Mouse (Mus musculus) heart, embryonic 11.5 days (tissue): ENCODE measurements around the gene Ndufb5. TPM values are rescaled to one million over a fixed set of nuclear protein-coding genes. Genes with fewer than 3 reads are reported as not detected.
"Not testable (repeated sequence)": the region's sequence is repeated elsewhere in the genome, so short reads cannot be mapped to it uniquely, and the experiment has no call there.

Experiments used
- ATAC-seq: fragments of 200-750 bp; cut with Nextera tagmentation; replicated peaks from 2 replicates; pipeline ENCODE4 v1.8.0; 2017; ENCODE audit warnings: moderate library complexity; ENCODE audit not compliant: insufficient number of reproducible peaks, low FRiP score, low TSS enrichment
- H3K27ac ChIP-seq: fragments of 300-500 bp; sonication (generic); 2 replicates; pipeline ENCODE4 v1.5.1; 2014; ENCODE audit warnings: mild to moderate bottlenecking, low read depth, low read length
- H3K27me3 ChIP-seq: fragments of 300-500 bp; sonication (generic); 2 replicates; pipeline ENCODE4 v1.6.1; 2014; ENCODE audit warnings: mild to moderate bottlenecking, low read length, mixed read lengths; ENCODE audit not compliant: control insufficient read depth, insufficient read depth
- H3K36me3 ChIP-seq: fragments of 300-500 bp; sonication (generic); 2 replicates; pipeline ENCODE4 v1.6.1; 2014; ENCODE audit warnings: mild to moderate bottlenecking, low read length, moderate library complexity, mixed read lengths; ENCODE audit not compliant: control insufficient read depth, insufficient read depth
- H3K4me1 ChIP-seq: fragments of 300-500 bp; sonication (generic); 2 replicates; pipeline ENCODE4 v1.6.1; 2014; ENCODE audit warnings: low read length; ENCODE audit not compliant: control insufficient read depth, insufficient read depth
- H3K4me2 ChIP-seq: fragments of 300-500 bp; sonication (generic); 2 replicates; pipeline ENCODE4 v1.6.1; 2014; ENCODE audit warnings: mild to moderate bottlenecking, moderate library complexity
- H3K4me3 ChIP-seq: fragments of 300-500 bp; sonication (generic); 2 replicates; pipeline ENCODE4 v1.5.1; 2014; ENCODE audit warnings: low read depth, low read length
- H3K9ac ChIP-seq: fragments of 300-500 bp; sonication (generic); 2 replicates; pipeline ENCODE4 v1.6.1; 2014; ENCODE audit warnings: mild to moderate bottlenecking, low read depth, low read length, moderate library complexity
- H3K9me3 ChIP-seq: fragments of 300-500 bp; sonication (generic); replicated peaks from 2 replicates; pipeline ENCODE4 v1.6.1; 2016; ENCODE audit warnings: low read length; ENCODE audit not compliant: control insufficient read depth
- WGBS: fragments of 180-500 bp; shearing (Covaris S2); extraction: QIAGEN DNeasy Blood & Tissue Kit; methylation state at CpG from one replicate; pipeline ENCODE4 v1.1.7; 2014; ENCODE audit not compliant: insufficient replicate concordance; 5-methylcytosine and 5-hydroxymethylcytosine counted together
- polyA plus RNA-seq: library from polyadenylated mRNA; unstranded; fragments of >200 nt; fragmentation: Nextera tagmentation; extraction: Ambion mirVana; gene quantifications from 2 replicates; pipeline ENCODE4 v1.2.1, GENCODE M21; 2014

Ndufb5 gene
- polyA plus RNA-seq, 1 experiment from 2014 or later, result 475 TPM

- no peak for ATAC-seq
- H3K4me2 ChIP-seq, result no peak overlapping the region
- H3K4me1 ChIP-seq, result no peaks in the 10 kb centered on the region
- H3K4me3 ChIP-seq, result no peak overlapping the region
- H3K27me3 ChIP-seq, result no peaks in the 10 kb centered on the region
- H3K36me3 ChIP-seq, result no peaks in the 10 kb centered on the region
- no peak overlapping the region for H3K9ac ChIP-seq
- H3K27ac ChIP-seq, result no peak overlapping the region
- no peaks in the 10 kb centered on the region for H3K9me3 ChIP-seq
- 84% methylated on average over 4 of the region's 4 CpGs for WGBS
Measured at GRCm38 (mm10) chr3:32695583-32695980, 41.2 kb upstream of the Ndufb5 start.

GRCm38 (mm10) chr3:32698228-32698863, 38.4 kb upstream of the Ndufb5 start:
- H3K36me3 ChIP-seq, result no peaks in the 10 kb centered on the region
- WGBS, result 37% methylated on average over 7 of the region's 7 CpGs
- H3K4me2 ChIP-seq, result no peak overlapping the region
- H3K9ac ChIP-seq, result 0 out of 2 replicates have a peak overlapping the region, but pooled peaks have one; percentile 43
- ATAC-seq, result no peak
- H3K4me3 ChIP-seq, result no peak overlapping the region
- no peaks in the 10 kb centered on the region for H3K4me1 ChIP-seq
- H3K9me3 ChIP-seq, result no peaks in the 10 kb centered on the region
- no peaks in the 10 kb centered on the region for H3K27me3 ChIP-seq
- no peak overlapping the region for H3K27ac ChIP-seq

DNA sequence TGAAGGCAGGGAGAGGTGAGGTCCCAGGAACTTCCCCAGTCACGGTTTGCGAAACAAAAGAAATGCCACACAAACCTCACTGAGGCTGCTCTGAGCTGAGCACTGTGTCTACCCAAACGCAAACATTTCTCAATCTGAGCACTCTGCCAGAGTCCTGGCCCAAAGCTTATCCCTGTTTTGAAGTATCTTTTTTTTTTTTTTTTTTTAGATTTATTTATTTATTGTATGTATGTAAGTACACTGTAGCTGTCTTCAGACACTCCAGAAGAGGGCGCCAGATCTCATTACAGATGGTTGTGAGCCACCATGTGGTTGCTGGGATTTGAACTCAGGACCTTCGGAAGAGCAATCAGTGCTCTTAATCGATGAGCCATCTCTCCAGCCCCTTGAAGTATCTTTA, 32.8 kb upstream of the Ndufb5 start:
- not testable (repeated sequence) for ATAC-seq

DNA sequence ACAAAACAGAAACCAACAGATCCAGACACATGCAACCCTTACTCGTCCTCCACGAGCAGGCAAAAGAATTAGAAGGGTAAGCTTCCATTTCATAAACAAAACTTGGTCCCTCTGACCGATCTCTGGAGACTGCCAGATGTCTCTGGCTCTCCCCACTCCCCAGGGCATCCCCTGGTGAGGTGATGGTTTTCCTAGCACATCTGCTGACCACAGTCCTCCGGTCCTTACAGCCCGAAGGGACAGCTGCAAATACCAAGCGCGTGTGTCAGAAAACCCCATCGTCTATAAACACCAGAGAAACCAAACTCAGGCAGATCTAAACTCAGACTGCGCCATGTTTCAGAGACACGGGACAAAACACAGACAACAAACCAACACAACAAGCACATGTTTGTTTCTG, 32.2 kb upstream of the Ndufb5 start:
- H3K27me3 ChIP-seq, H3K27ac ChIP-seq, H3K9me3 ChIP-seq, ATAC-seq, H3K9ac ChIP-seq, H3K4me1 ChIP-seq, H3K36me3 ChIP-seq, H3K4me2 ChIP-seq, H3K4me3 ChIP-seq: not testable (repeated sequence)
- WGBS, result 84% methylated on average over 10 of the region's 10 CpGs

More for the DNA sequence above, 32.8 kb upstream of the Ndufb5 start:
- not testable (repeated sequence) for H3K4me2 ChIP-seq, H3K27me3 ChIP-seq, H3K4me3 ChIP-seq, H3K27ac ChIP-seq, H3K36me3 ChIP-seq, H3K4me1 ChIP-seq, H3K9me3 ChIP-seq, H3K9ac ChIP-seq
- 84% methylated on average over 6 of the region's 6 CpGs for WGBS

GRCm38 (mm10) chr3:32705647-32706348, 31.0 kb upstream of the Ndufb5 start, which contains the start of gene Actl6a:
TSS of gene Actl6a (plus strand) at chr3:32706298.
- H3K4me3 ChIP-seq, H3K9me3 ChIP-seq, H3K27ac ChIP-seq, H3K9ac ChIP-seq, H3K4me1 ChIP-seq, H3K27me3 ChIP-seq, H3K36me3 ChIP-seq, H3K4me2 ChIP-seq, ATAC-seq: not testable (repeated sequence)
- WGBS, result 69% methylated on average over 9 of the region's 9 CpGs

- under 1% methylated on average over 4 of the region's 4 CpGs for WGBS
- Histone ChIP-seq H3K27ac (no peak overlapping the region), H3K36me3 (peaks cover 6% of the 10 kb centered on the region; the same call in 1 of the 2 replicates), H3K4me2 (peak overlapping the region; percentile 61), H3K4me3 (peak overlapping the region; percentile 78), H3K4me1 (peaks cover 3% of the 10 kb centered on the region; the same call in 1 of the 2 replicates), H3K9ac (no peak overlapping the region), H3K9me3 (no peaks in the 10 kb centered on the region), H3K27me3 (no peaks in the 10 kb centered on the region)
- no peak for ATAC-seq
Measured at GRCm38 (mm10) chr3:32708052-32708367, 28.8 kb upstream of the Ndufb5 start.

- peak; percentile 100 for ATAC-seq
- H3K27me3 ChIP-seq, result no peaks in the 10 kb centered on the region
Measured at GRCm38 (mm10) chr3:32708368-32709231, 28.2 kb upstream of the Ndufb5 start.

GRCm38 (mm10) chr3:32709388-32709787, 27.4 kb upstream of the Ndufb5 start:
- ATAC-seq, result no peak
- Histone ChIP-seq H3K9me3 (no peaks in the 10 kb centered on the region), H3K36me3 (peaks cover 12% of the 10 kb centered on the region), H3K4me2 (peak overlapping the region; percentile 74), H3K27ac (peak overlapping the region; percentile 92), H3K9ac (peak overlapping the region; percentile 88), H3K4me1 (peaks cover 3% of the 10 kb centered on the region; the same call in 1 of the 2 replicates), H3K4me3 (peak overlapping the region; percentile 78), H3K27me3 (no peaks in the 10 kb centered on the region)
- WGBS, result 11% methylated on average over 9 of the region's 9 CpGs

More at GRCm38 (mm10) chr3:32708368-32709231, 28.2 kb upstream of the Ndufb5 start:
- Histone ChIP-seq H3K4me3 (peak overlapping the region; percentile 78), H3K9ac (peak overlapping the region; percentile 88), H3K36me3 (peaks cover 9% of the 10 kb centered on the region; the same call in 1 of the 2 replicates), H3K4me2 (peak overlapping the region; percentile 74), H3K9me3 (no peaks in the 10 kb centered on the region), H3K27ac (peak overlapping the region; percentile 92), H3K4me1 (peaks cover 3% of the 10 kb centered on the region; the same call in 1 of the 2 replicates)
- under 1% methylated on average over 87 of the region's 90 CpGs for WGBS
